Mouse (Mus musculus): ENCODE results near the gene Gm10352. TPM values are rescaled to one million over a fixed set of nuclear protein-coding genes. Genes with fewer than 3 reads are reported as not detected.
"Not testable (repeated sequence)": the region's sequence is repeated elsewhere in the genome, so short reads cannot be mapped to it uniquely, and the experiment has no call there.

Gene Gm10352
- not detected in 2 replicates for polyA plus RNA-seq (2012; rRNA removed)

- WGBS = no CpG with 5 or more reads among the region's 9 CpGs
- not testable (repeated sequence) for H3K27me3 ChIP-seq (ENCODE audit: control insufficient read depth, insufficient read depth, low read length); H3K4me1 ChIP-seq (replicated peaks; ENCODE audit: control insufficient read depth, insufficient read depth, low read length); H3K4me3 ChIP-seq (ENCODE audit: control insufficient read depth, insufficient read depth, low read length); DNase-seq; H3K36me3 ChIP-seq (ENCODE audit: control insufficient read depth, insufficient read depth, low read length); H3K27ac ChIP-seq (ENCODE audit: control insufficient read depth, insufficient read depth, low read length)
Measured at GRCm38 (mm10) chrY:2900689-2901088, at the start of gene Gm10352. Gene Gm10352 (plus strand): TSS chrY:2900989.

GRCm38 (mm10) chrY:2932282-2932681 lies 31.5 kb downstream of the Gm10352 start, which contains the start of gene Gm29289:
Gene Gm29289 (plus strand): TSS chrY:2932582.
- not testable (repeated sequence) for H3K27me3 ChIP-seq (ENCODE audit: control insufficient read depth, insufficient read depth, low read length); H3K4me3 ChIP-seq (ENCODE audit: control insufficient read depth, insufficient read depth, low read length); H3K27ac ChIP-seq (ENCODE audit: control insufficient read depth, insufficient read depth, low read length); H3K36me3 ChIP-seq (ENCODE audit: control insufficient read depth, insufficient read depth, low read length); H3K4me1 ChIP-seq (replicated peaks; ENCODE audit: control insufficient read depth, insufficient read depth, low read length); DNase-seq
- WGBS = no CpG with 5 or more reads among the region's 9 CpGs

Other genes starting within 250 kb of the Gm10352 start
- 0.13 TPM in 1 of 2 replicates, not detected in the other for gene Sry, start 237.3 kb upstream of the Gm10352 start, polyA plus RNA-seq (2012; rRNA removed)
- not detected in 2 replicates for gene H2al2b, start 180.3 kb upstream of the Gm10352 start, polyA plus RNA-seq (2012; rRNA removed)
- not detected in 2 replicates for gene Gm4064, start 104.8 kb upstream of the Gm10352 start, polyA plus RNA-seq (2012; rRNA removed)
- gene Rbmy, start 70.3 kb upstream of the Gm10352 start, polyA plus RNA-seq (2012; rRNA removed) = not detected in 2 replicates
- gene Gm10256, start 70.3 kb upstream of the Gm10352 start, polyA plus RNA-seq (2012; rRNA removed) = not detected in 2 replicates
- gene Gm29289, start 31.6 kb downstream of the Gm10352 start, polyA plus RNA-seq (2012; rRNA removed) = not detected in 2 replicates

Measured in thymus, adult 2 months (tissue).